Mouse (Mus musculus) heart, postnatal 0 days (tissue): ENCODE measurements at regions not wholly inside any gene's neighbourhood (a gene's known extent, or its start where the extent isn't known, plus 50 kb on each side); places are given as distances from the start of the nearest gene placed in this dataset.

Experiments used
- CTCF ChIP-seq: IDR thresholded peaks from 2 replicates; pipeline ENCODE4 v1.5.1; 2016; ENCODE audit warnings: antibody characterized with exemption, control low read depth, low read depth
- EP300 ChIP-seq: IDR thresholded peaks from 2 replicates; pipeline ENCODE4 v1.6.1; 2016; ENCODE audit warnings: antibody characterized with exemption, low read depth

GRCm38 (mm10) chr1:33106286-33106685, 559.2 kb upstream of the Gm5415 start:
- no peak for TF ChIP-seq CTCF
- TF ChIP-seq EP300 = no peak
